Mouse (Mus musculus): ENCODE measurements around the gene 4933430I17Rik. TPM values are rescaled to one million over a fixed set of nuclear protein-coding genes. Genes with fewer than 3 reads are reported as not detected.
"Not testable (repeated sequence)": the region's sequence is repeated elsewhere in the genome, so short reads cannot be mapped to it uniquely, and the experiment has no call there.

4933430I17Rik gene
- polyA plus RNA-seq, 1 experiment from 2014 or later: 0.19 TPM

GRCm38 (mm10) chr4:62590878-62591277, 65.7 kb downstream of the 4933430I17Rik start:
- Histone ChIP-seq H3K4me3 (replicated peaks) (no peak overlapping the region), H3K27me3 (replicated peaks) (no peaks in the 10 kb centered on the region), H3K9ac (no peak overlapping the region), H3K9me3 (no peaks in the 10 kb centered on the region), H3K36me3 (no peaks in the 10 kb centered on the region), H3K4me1 (peaks cover 7% of the 10 kb centered on the region), H3K4me2 (no peak overlapping the region), H3K27ac (peak overlapping the region; percentile 77)
- WGBS: 54% methylated on average over 1 of the region's 1 CpGs
- no peak for ATAC-seq (ENCODE audit: insufficient read depth, low FRiP score, low read depth)

GRCm38 (mm10) chr4:62591326-62591725, 66.2 kb downstream of the 4933430I17Rik start:
- no peak overlapping the region for H3K4me2 ChIP-seq
- no peaks in the 10 kb centered on the region for H3K27me3 ChIP-seq (replicated peaks)
- peak overlapping the region; percentile 67 for H3K27ac ChIP-seq
- H3K36me3 ChIP-seq: no peaks in the 10 kb centered on the region
- no peak overlapping the region for H3K9ac ChIP-seq
- 9% methylated on average over 11 of the region's 11 CpGs for WGBS
- H3K4me3 ChIP-seq (replicated peaks): no peak overlapping the region
- H3K9me3 ChIP-seq: no peaks in the 10 kb centered on the region
- ATAC-seq (ENCODE audit: insufficient read depth, low FRiP score, low read depth): peak; percentile 63; the same call in 1 of the 2 replicates
- H3K4me1 ChIP-seq: peaks cover 7% of the 10 kb centered on the region

GRCm38 (mm10) chr4:62593546-62594240, 68.5 kb downstream of the 4933430I17Rik start:
- not testable (repeated sequence) for H3K9me3 ChIP-seq; H3K4me2 ChIP-seq; H3K4me1 ChIP-seq; H3K27ac ChIP-seq; H3K27me3 ChIP-seq (replicated peaks); H3K9ac ChIP-seq; H3K36me3 ChIP-seq; H3K4me3 ChIP-seq (replicated peaks); ATAC-seq (ENCODE audit: insufficient read depth, low FRiP score, low read depth)
- 86% methylated on average over 24 of the region's 24 CpGs for WGBS

- 62% methylated on average over 5 of the region's 5 CpGs for WGBS
- no peaks in the 10 kb centered on the region for H3K36me3 ChIP-seq
- H3K4me2 ChIP-seq: no peak overlapping the region
- H3K4me3 ChIP-seq (replicated peaks): no peak overlapping the region
- no peak for ATAC-seq (ENCODE audit: insufficient read depth, low FRiP score, low read depth)
- H3K27ac ChIP-seq: no peak overlapping the region; the same call in 1 of the 2 replicates
- no peaks in the 10 kb centered on the region for H3K27me3 ChIP-seq (replicated peaks)
- peaks cover 7% of the 10 kb centered on the region for H3K4me1 ChIP-seq
- no peak overlapping the region for H3K9ac ChIP-seq
- H3K9me3 ChIP-seq: no peaks in the 10 kb centered on the region
Observed at GRCm38 (mm10) chr4:62594442-62594841, 69.3 kb downstream of the 4933430I17Rik start.

- WGBS: 56% methylated on average over 5 of the region's 5 CpGs
- no peak for ATAC-seq (ENCODE audit: insufficient read depth, low FRiP score, low read depth)
- H3K4me1 ChIP-seq: 0 out of 2 replicates have a peak, but pooled peaks cover 3% of the 10 kb centered on the region
Observed at GRCm38 (mm10) chr4:62596051-62596450, 70.9 kb downstream of the 4933430I17Rik start.

More at GRCm38 (mm10) chr4:62596051-62596450, 70.9 kb downstream of the 4933430I17Rik start:
- Histone ChIP-seq H3K9ac (no peak overlapping the region), H3K36me3 (no peaks in the 10 kb centered on the region), H3K4me3 (replicated peaks) (no peak overlapping the region), H3K4me2 (no peak overlapping the region), H3K27ac (no peak overlapping the region), H3K27me3 (replicated peaks) (no peaks in the 10 kb centered on the region), H3K9me3 (no peaks in the 10 kb centered on the region)

Other genes starting within 250 kb of the 4933430I17Rik start
- 24.9 and 28.5 TPM in 2 replicates for gene Fkbp15, start 164.8 kb upstream of the 4933430I17Rik start, polyA plus RNA-seq (2015; fragmentation: Nextera tagmentation; extraction: Ambion mirVana)
- gene Slc31a1, start 164.6 kb upstream of the 4933430I17Rik start, polyA plus RNA-seq (2015; fragmentation: Nextera tagmentation; extraction: Ambion mirVana): 59.0 and 64.3 TPM in 2 replicates
- gene Cdc26, start 116.7 kb upstream of the 4933430I17Rik start, polyA plus RNA-seq (2015; fragmentation: Nextera tagmentation; extraction: Ambion mirVana): 136 and 146 TPM in 2 replicates
- 18.6 and 19.1 TPM in 2 replicates for gene Prpf4, start 116.6 kb upstream of the 4933430I17Rik start, polyA plus RNA-seq (2015; fragmentation: Nextera tagmentation; extraction: Ambion mirVana)
- gene Rnf183, start 90.1 kb upstream of the 4933430I17Rik start, polyA plus RNA-seq (2015; fragmentation: Nextera tagmentation; extraction: Ambion mirVana): not detected in 2 replicates
- gene Wdr31, start 54.5 kb upstream of the 4933430I17Rik start, polyA plus RNA-seq (2015; fragmentation: Nextera tagmentation; extraction: Ambion mirVana): 6.2 and 7.8 TPM in 2 replicates
- 28.4 and 29.9 TPM in 2 replicates for gene Bspry, start 45.3 kb upstream of the 4933430I17Rik start, polyA plus RNA-seq (2015; fragmentation: Nextera tagmentation; extraction: Ambion mirVana)
- gene Hdhd3, start 21.9 kb upstream of the 4933430I17Rik start, polyA plus RNA-seq (2015; fragmentation: Nextera tagmentation; extraction: Ambion mirVana): 27.3 and 30.7 TPM in 2 replicates
- 121 and 142 TPM in 2 replicates for gene Alad, start 5.5 kb upstream of the 4933430I17Rik start, polyA plus RNA-seq (2015; fragmentation: Nextera tagmentation; extraction: Ambion mirVana)
- gene Pole3, start 301 bp upstream of the 4933430I17Rik start, polyA plus RNA-seq (2015; fragmentation: Nextera tagmentation; extraction: Ambion mirVana): 70.9 and 77.3 TPM in 2 replicates
- gene Rgs3, start 34.5 kb downstream of the 4933430I17Rik start, polyA plus RNA-seq (2015; fragmentation: Nextera tagmentation; extraction: Ambion mirVana): 46.8 and 48.0 TPM in 2 replicates